Mouse (Mus musculus) hindlimb bud, embryonic 11.5 days (tissue): Measurements from ENCODE around the gene Pcgf6.
A peak's percentile ranks its signal among the peaks of the same experiment; 100 is the strongest.

Source experiments
- DNase-seq: peaks from one replicate; pipeline ENCODE4 v3.0.0-alpha.2; 2012; ENCODE audit warnings: low read depth, low spot score; ENCODE audit errors: extremely low spot score

Pcgf6 gene

GRCm38 (mm10) chr19:47050271-47051032 is at the start of gene Pcgf6:
TSS of gene Pcgf6 (minus strand) at chr19:47050906.
- DNase-seq: peak; percentile 49

GRCm38 (mm10) chr19:47090550-47091156 is 39.9 kb upstream of the Pcgf6 start, which contains the start of the genes Usmg5 and Pdcd11:
TSS of gene Usmg5 (minus strand) at chr19:47090647.
TSS of gene Pdcd11 (plus strand) at chr19:47090768.
- peak; percentile 86 for DNase-seq

GRCm38 (mm10) chr19:47089718-47090525 is 39.2 kb upstream of the Pcgf6 start:
- no peak for DNase-seq

- DNase-seq: no peak
These were observed 37.5 kb upstream of the Pcgf6 start for GRCm38 (mm10) chr19:47088226-47088625.

GRCm38 (mm10) chr19:47067924-47068611 is 17.4 kb upstream of the Pcgf6 start:
- DNase-seq: no peak

GRCm38 (mm10) chr19:47067096-47067882 is 16.6 kb upstream of the Pcgf6 start, which contains the start of gene Taf5:
TSS of gene Taf5 (plus strand) at chr19:47067746.
- DNase-seq: peak; percentile 94

GRCm38 (mm10) chr19:47065860-47066259 is 15.2 kb upstream of the Pcgf6 start:
- DNase-seq: no peak

- DNase-seq: no peak
These were observed 7.0 kb upstream of the Pcgf6 start for GRCm38 (mm10) chr19:47057684-47058083.

GRCm38 (mm10) chr19:47053471-47053870 is 2.8 kb upstream of the Pcgf6 start:
- DNase-seq: no peak

- no peak for DNase-seq
These were observed 2.2 kb upstream of the Pcgf6 start for GRCm38 (mm10) chr19:47052927-47053326.

- no peak for DNase-seq
These were observed 866 bp downstream of the Pcgf6 start for GRCm38 (mm10) chr19:47049840-47050239.

GRCm38 (mm10) chr19:47049061-47049460 is 1.6 kb downstream of the Pcgf6 start:
- no peak for DNase-seq

GRCm38 (mm10) chr19:47047236-47047833 is 3.4 kb downstream of the Pcgf6 start:
- DNase-seq: no peak

- no peak for DNase-seq
These were observed 4.4 kb downstream of the Pcgf6 start for GRCm38 (mm10) chr19:47046343-47046742.

- no peak for DNase-seq
These were observed 7.1 kb downstream of the Pcgf6 start for GRCm38 (mm10) chr19:47043608-47044007.

- no peak for DNase-seq
These were observed 9.8 kb downstream of the Pcgf6 start for GRCm38 (mm10) chr19:47040720-47041473.

GRCm38 (mm10) chr19:47036596-47036995 is 14.1 kb downstream of the Pcgf6 start:
- DNase-seq: no peak

- no peak for DNase-seq
These were observed 15.8 kb downstream of the Pcgf6 start for GRCm38 (mm10) chr19:47034916-47035315.

GRCm38 (mm10) chr19:47031770-47032169 is 18.9 kb downstream of the Pcgf6 start:
- DNase-seq: no peak
